In the genomic region with DNA sequence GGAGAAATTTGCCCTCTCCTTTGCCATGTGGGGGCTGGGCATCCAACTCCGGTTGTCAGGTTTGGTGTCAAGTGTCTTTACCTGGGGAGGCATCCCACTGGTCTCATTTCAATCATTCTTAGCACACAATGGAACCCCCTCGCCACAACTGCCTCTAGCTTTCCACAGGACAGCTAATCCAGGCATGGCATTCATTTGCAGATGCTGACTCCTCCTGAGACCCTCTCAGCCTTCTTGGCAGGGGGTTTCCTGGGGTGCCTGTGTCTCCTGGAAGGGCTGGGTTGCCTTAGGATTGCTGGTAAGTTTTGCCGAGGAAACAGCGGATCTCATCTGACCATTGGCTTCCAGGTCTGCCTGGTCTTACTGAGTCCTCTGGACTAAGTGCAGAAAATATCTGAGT, we compare ENCODE assay signal across 11 mouse cellular contexts. TPM values are rescaled to one million over a fixed set of nuclear protein-coding genes. Genes with fewer than 3 reads are reported as not detected.
DNase-seq lines count a peak whose midpoint lies in the region; ATAC-seq and TF ChIP-seq lines count a peak whose summit lies in the region.
"Had no signal": no experiment of that assay in that cellular context is flagged by ENCODE, and none has a peak within 500 bp of the region (broad histone marks: within the 10 kb centered on the region; RNA-seq: fewer than 3 reads in every experiment).

A gene (plus strand): TSS at position 202 of the 400 bp plus-strand sequence.

- peaks cover 54% of the 10 kb centered on the region for H3K27me3 ChIP-seq in heart, postnatal 0 days (ENCODE audit: control insufficient read depth, insufficient read depth, low read length)
- peaks cover 81% of the 10 kb centered on the region for H3K27me3 ChIP-seq in embryonic facial prominence, embryonic 10.5 days (replicated peaks; ENCODE audit: low read depth, poor library complexity, severe bottlenecking)
- H3K27me3 ChIP-seq in hindbrain, embryonic 15.5 days = peaks cover 58% of the 10 kb centered on the region
- H3K27me3 ChIP-seq in neural tube, embryonic 14.5 days (ENCODE audit: control insufficient read depth, insufficient read depth, low read length) = peaks cover 39% of the 10 kb centered on the region
- H3K27me3 ChIP-seq: CH12.LX had no signal

- intact Hi-C loops in heart, postnatal 36 days (cut with DNase I) = no loop called here

- no peak for TF ChIP-seq CTCF in heart, postnatal 0 days (IDR thresholded peaks at IDR 0.05; ENCODE audit: low read depth)

- H3K4me1 ChIP-seq in heart, postnatal 0 days (ENCODE audit: control insufficient read depth, insufficient read depth) = no peaks in the 10 kb centered on the region
- peaks cover 28% of the 10 kb centered on the region for H3K4me1 ChIP-seq in embryonic facial prominence, embryonic 10.5 days
- peaks cover 20% of the 10 kb centered on the region for H3K4me1 ChIP-seq in hindbrain, embryonic 15.5 days (replicated peaks)
- peaks cover 8% of the 10 kb centered on the region; the same call in 1 of the 2 replicates for H3K4me1 ChIP-seq in neural tube, embryonic 14.5 days (ENCODE audit: control insufficient read depth, insufficient read depth, low read length)

- no peak within 1 kb of the TSS for H3K27ac ChIP-seq in heart, postnatal 0 days (ENCODE audit: low read depth)
- H3K27ac ChIP-seq in embryonic facial prominence, embryonic 10.5 days (replicated peaks) = no peak within 1 kb of the TSS
- H3K27ac ChIP-seq in hindbrain, embryonic 15.5 days (replicated peaks) = no peak within 1 kb of the TSS
- no peak within 1 kb of the TSS for H3K27ac ChIP-seq in neural tube, embryonic 14.5 days (ENCODE audit: low read depth, low read length)

- peak within 1 kb of the TSS; percentile 21; the same call in 1 of the 2 replicates for H3K4me3 ChIP-seq in heart, postnatal 0 days (ENCODE audit: low read depth, low read length)
- peak within 1 kb of the TSS; percentile 49 for H3K4me3 ChIP-seq in embryonic facial prominence, embryonic 10.5 days
- H3K4me3 ChIP-seq in hindbrain, embryonic 15.5 days = peak within 1 kb of the TSS; percentile 33
- H3K4me3 ChIP-seq in neural tube, embryonic 14.5 days (ENCODE audit: low read depth, low read length) = peak within 1 kb of the TSS; percentile 33; the same call in 1 of the 2 replicates

- no peak for DNase-seq in heart, postnatal 0 days (ENCODE audit: low spot score)
- no peak for DNase-seq in heart, postnatal 36 days
- DNase-seq in embryonic facial prominence, embryonic 10.5 days (ENCODE audit: low spot score) = no peak
- DNase-seq in lung, postnatal 36 days = no peak
- DNase-seq in spleen, postnatal 14 days (ENCODE audit: low spot score in 2 of 2) = no peak
- no peak for DNase-seq in cerebellum, postnatal 4 days (ENCODE audit: low spot score in 2 of 2)
- DNase-seq: kidney, adult 18-20 months had no signal

- no peak within 1 kb of the TSS for H3K9ac ChIP-seq in heart, postnatal 0 days (replicated peaks; ENCODE audit: low read depth, low read length)
- no peak within 1 kb of the TSS for H3K9ac ChIP-seq in hindbrain, embryonic 15.5 days
- H3K9ac ChIP-seq in neural tube, embryonic 14.5 days (replicated peaks; ENCODE audit: low read depth, low read length) = no peak within 1 kb of the TSS

- no peaks in the 10 kb centered on the region for H3K9me3 ChIP-seq in heart, postnatal 0 days (replicated peaks; ENCODE audit: control insufficient read depth, low read length)
- H3K9me3 ChIP-seq in embryonic facial prominence, embryonic 10.5 days = no peaks in the 10 kb centered on the region
- no peaks in the 10 kb centered on the region for H3K9me3 ChIP-seq in hindbrain, embryonic 15.5 days
- H3K9me3 ChIP-seq in neural tube, embryonic 14.5 days (ENCODE audit: control insufficient read depth, low read length) = no peaks in the 10 kb centered on the region

- 10% methylated on average over 4 of the region's 4 CpGs for WGBS in heart, postnatal 0 days
- 3% methylated on average over 4 of the region's 4 CpGs for WGBS in embryonic facial prominence, embryonic 10.5 days
- 2% methylated on average over 4 of the region's 4 CpGs for WGBS in hindbrain, embryonic 15.5 days
- WGBS in neural tube, embryonic 14.5 days = 2% methylated on average over 4 of the region's 4 CpGs

- H3K36me3 ChIP-seq in heart, postnatal 0 days (replicated peaks; ENCODE audit: control insufficient read depth, insufficient read depth, low read length) = peaks cover 10% of the 10 kb centered on the region; the same call in 1 of the 2 replicates
- peaks cover 11% of the 10 kb centered on the region for H3K36me3 ChIP-seq in embryonic facial prominence, embryonic 10.5 days (replicated peaks)
- H3K36me3 ChIP-seq in hindbrain, embryonic 15.5 days = 0 out of 2 replicates have a peak, but pooled peaks cover 5% of the 10 kb centered on the region
- H3K36me3 ChIP-seq in neural tube, embryonic 14.5 days (ENCODE audit: control insufficient read depth, insufficient read depth, low read length) = peaks cover 4% of the 10 kb centered on the region; the same call in 1 of the 2 replicates

- 0 out of 2 replicates have a peak within 1 kb of the TSS, but pooled peaks have one; percentile 3 for H3K4me2 ChIP-seq in heart, postnatal 0 days (ENCODE audit: low read depth, low read length)
- peak within 1 kb of the TSS; percentile 57 for H3K4me2 ChIP-seq in hindbrain, embryonic 15.5 days
- 0 out of 2 replicates have a peak within 1 kb of the TSS, but pooled peaks have one; percentile 18 for H3K4me2 ChIP-seq in neural tube, embryonic 14.5 days (ENCODE audit: low read depth, low read length)

- no peak for ATAC-seq in heart, postnatal 0 days (ENCODE audit: insufficient read depth, low read depth)
- ATAC-seq in hindbrain, embryonic 15.5 days (ENCODE audit: low FRiP score, low read depth) = no peak
- ATAC-seq in neural tube, embryonic 14.5 days (ENCODE audit: low read depth) = no peak

- TF ChIP-seq EP300 in heart, postnatal 0 days (IDR thresholded peaks at IDR 0.05; ENCODE audit: low read depth) = no peak

RNA-seq across cellular contexts. Expression of the gene that starts here (rescaled TPM):
- total RNA-seq in heart, postnatal 0 days (2014; rRNA removed; ENCODE audit: low replicate concordance) = not detected in 2 replicates
- polyA plus RNA-seq in heart, postnatal 0 days (2015; fragmentation: Nextera tagmentation; extraction: Ambion mirVana) = not detected in 2 replicates
- 1 to 10 TPM in 1 of 2 experiments, under 1 TPM in 1; 0.16 to 1.1 TPM for total RNA-seq in heart, postnatal 36 days (2021)
- polyA plus RNA-seq in embryonic facial prominence, embryonic 10.5 days (2016; fragmentation: Nextera tagmentation; extraction: Ambion mirVana) = 0.45 and 0.60 TPM in 2 replicates
- polyA plus RNA-seq in hindbrain, embryonic 15.5 days (2015; fragmentation: Nextera tagmentation; extraction: Ambion mirVana) = 0.05 and 0.12 TPM in 2 replicates
- not detected in 2 replicates for polyA plus RNA-seq in neural tube, embryonic 14.5 days (2014; fragmentation: Nextera tagmentation; extraction: Ambion mirVana)
- total RNA-seq: CH12.LX; left cerebral cortex, postnatal 25 days had no signal

Comparison
In these comparisons a context has a peak if more than half of its experiments do, and no peak if none do; other contexts are left out.
1. H3K4me2 ChIP-seq: peak in every context shown above with its lines; median percentile 57 in hindbrain, embryonic 15.5 days; 18 in neural tube, embryonic 14.5 days; 3 in heart, postnatal 0 days.